Mouse (Mus musculus): ENCODE measurements around the gene Mrps18a. TPM values are rescaled to one million over a fixed set of nuclear protein-coding genes. Genes with fewer than 3 reads are reported as not detected.

Gene Mrps18a
- polyA plus RNA-seq, 1 experiment from 2014 or later: 128 TPM

- Histone ChIP-seq H3K27ac (replicated peaks in 1 of 2; ENCODE audit: control insufficient read depth in 1 of 2, insufficient read depth in 1 of 2, low read depth in 2 of 2, low read length in 2 of 2) (peak overlapping the region; percentile 40 to 86), H3K36me3 (ENCODE audit: control insufficient read depth, insufficient read depth, low read length) (peaks cover 32% of the 10 kb centered on the region), H3K4me1 (ENCODE audit: control insufficient read depth in 2 of 2, insufficient read depth in 2 of 2, low read length in 2 of 2) (peaks cover 13 to 28% of the 10 kb centered on the region in 2 experiments), H3K9ac (ENCODE audit: low read length) (peak overlapping the region; percentile 85), H3K9me3 (ENCODE audit: control insufficient read depth, low read length) (no peaks in the 10 kb centered on the region), H3K4me3 (ENCODE audit: control insufficient read depth in 1 of 2, insufficient read depth in 1 of 2, low read depth in 1 of 2, low read length in 2 of 2) (peak overlapping the region; percentile 70 to 85), H3K4me2 (ENCODE audit: low read length) (peak overlapping the region; percentile 76), H3K27me3 (ENCODE audit: control insufficient read depth, insufficient read depth, low read length) (no peaks in the 10 kb centered on the region)
- WGBS: under 1% methylated on average over 19 of the region's 19 CpGs
- no peak for ATAC-seq (ENCODE audit: insufficient number of reproducible peaks, insufficient read depth, low FRiP score, low read depth)
Observed at GRCm38 (mm10) chr17:46161179-46161578, 50.4 kb downstream of the Mrps18a start.

GRCm38 (mm10) chr17:46161710-46162109 lies 50.9 kb downstream of the Mrps18a start:
- no peaks in the 10 kb centered on the region for H3K27me3 ChIP-seq (ENCODE audit: control insufficient read depth, insufficient read depth, low read length)
- WGBS: 44% methylated on average over 9 of the region's 9 CpGs
- no peaks in the 10 kb centered on the region for H3K9me3 ChIP-seq (ENCODE audit: control insufficient read depth, low read length)
- H3K4me3 ChIP-seq (ENCODE audit: control insufficient read depth in 1 of 2, insufficient read depth in 1 of 2, low read depth in 1 of 2, low read length in 2 of 2): peak overlapping the region; percentile 70 to 85
- peaks cover 37% of the 10 kb centered on the region for H3K36me3 ChIP-seq (ENCODE audit: control insufficient read depth, insufficient read depth, low read length)
- peak overlapping the region; percentile 76 for H3K4me2 ChIP-seq (ENCODE audit: low read length)
- H3K4me1 ChIP-seq (ENCODE audit: control insufficient read depth in 2 of 2, insufficient read depth in 2 of 2, low read length in 2 of 2): peaks cover 13 to 31% of the 10 kb centered on the region in 2 experiments
- peak overlapping the region; percentile 85 for H3K9ac ChIP-seq (ENCODE audit: low read length)
- H3K27ac ChIP-seq (replicated peaks in 1 of 2; ENCODE audit: control insufficient read depth in 1 of 2, insufficient read depth in 1 of 2, low read depth in 2 of 2, low read length in 2 of 2): peak overlapping the region; percentile 40 to 86
- ATAC-seq (ENCODE audit: insufficient number of reproducible peaks, insufficient read depth, low FRiP score, low read depth): no peak

- 82% methylated on average over 7 of the region's 7 CpGs for WGBS
- Histone ChIP-seq H3K4me2 (ENCODE audit: low read length) (peak overlapping the region; percentile 76), H3K9me3 (ENCODE audit: control insufficient read depth, low read length) (no peaks in the 10 kb centered on the region), H3K27ac (replicated peaks in 1 of 2; ENCODE audit: control insufficient read depth in 1 of 2, insufficient read depth in 1 of 2, low read depth in 2 of 2, low read length in 2 of 2) (peak overlapping the region; percentile 11 to 14; a peak in 1 of 4 replicates), H3K9ac (ENCODE audit: low read length) (peak overlapping the region; percentile 11; the same call in 1 of the 2 replicates), H3K27me3 (ENCODE audit: control insufficient read depth, insufficient read depth, low read length) (no peaks in the 10 kb centered on the region), H3K4me3 (ENCODE audit: control insufficient read depth in 1 of 2, insufficient read depth in 1 of 2, low read depth in 1 of 2, low read length in 2 of 2) (peak overlapping the region in 1 of 2 experiments; percentile 70; a peak in 1 of 4 replicates), H3K4me1 (ENCODE audit: control insufficient read depth in 2 of 2, insufficient read depth in 2 of 2, low read length in 2 of 2) (peaks cover 13 to 34% of the 10 kb centered on the region in 2 experiments), H3K36me3 (ENCODE audit: control insufficient read depth, insufficient read depth, low read length) (peaks cover 46% of the 10 kb centered on the region)
- ATAC-seq (ENCODE audit: insufficient number of reproducible peaks, insufficient read depth, low FRiP score, low read depth): no peak
Observed at GRCm38 (mm10) chr17:46162551-46162950, 51.8 kb downstream of the Mrps18a start.

GRCm38 (mm10) chr17:46162951-46163421 lies 52.2 kb downstream of the Mrps18a start:
- peak overlapping the region; percentile 11; the same call in 1 of the 2 replicates for H3K9ac ChIP-seq (ENCODE audit: low read length)
- no peaks in the 10 kb centered on the region for H3K27me3 ChIP-seq (ENCODE audit: control insufficient read depth, insufficient read depth, low read length)
- H3K36me3 ChIP-seq (ENCODE audit: control insufficient read depth, insufficient read depth, low read length): peaks cover 50% of the 10 kb centered on the region
- ATAC-seq (ENCODE audit: insufficient number of reproducible peaks, insufficient read depth, low FRiP score, low read depth): no peak
- no peaks in the 10 kb centered on the region for H3K9me3 ChIP-seq (ENCODE audit: control insufficient read depth, low read length)
- no peak overlapping the region for H3K4me3 ChIP-seq (ENCODE audit: control insufficient read depth in 1 of 2, insufficient read depth in 1 of 2, low read depth in 1 of 2, low read length in 2 of 2)
- 64% methylated on average over 9 of the region's 9 CpGs for WGBS
- H3K4me2 ChIP-seq (ENCODE audit: low read length): peak overlapping the region; percentile 76
- H3K4me1 ChIP-seq (ENCODE audit: control insufficient read depth in 2 of 2, insufficient read depth in 2 of 2, low read length in 2 of 2): peaks cover 13 to 35% of the 10 kb centered on the region in 2 experiments
- H3K27ac ChIP-seq (replicated peaks in 1 of 2; ENCODE audit: control insufficient read depth in 1 of 2, insufficient read depth in 1 of 2, low read depth in 2 of 2, low read length in 2 of 2): peak overlapping the region; percentile 14 to 37; a peak in 2 of 4 replicates

GRCm38 (mm10) chr17:46164301-46164700 lies 53.5 kb downstream of the Mrps18a start:
- H3K27me3 ChIP-seq (ENCODE audit: control insufficient read depth, insufficient read depth, low read length): no peaks in the 10 kb centered on the region
- H3K36me3 ChIP-seq (ENCODE audit: control insufficient read depth, insufficient read depth, low read length): peaks cover 63% of the 10 kb centered on the region
- no peak overlapping the region for H3K4me2 ChIP-seq (ENCODE audit: low read length)
- H3K4me3 ChIP-seq (ENCODE audit: control insufficient read depth in 1 of 2, insufficient read depth in 1 of 2, low read depth in 1 of 2, low read length in 2 of 2): no peak overlapping the region
- no peaks in the 10 kb centered on the region for H3K9me3 ChIP-seq (ENCODE audit: control insufficient read depth, low read length)
- H3K27ac ChIP-seq (replicated peaks in 1 of 2; ENCODE audit: control insufficient read depth in 1 of 2, insufficient read depth in 1 of 2, low read depth in 2 of 2, low read length in 2 of 2): no peak overlapping the region
- H3K4me1 ChIP-seq (ENCODE audit: control insufficient read depth in 2 of 2, insufficient read depth in 2 of 2, low read length in 2 of 2): peaks cover 13 to 39% of the 10 kb centered on the region in 2 experiments
- WGBS: 91% methylated on average over 8 of the region's 8 CpGs
- no peak overlapping the region for H3K9ac ChIP-seq (ENCODE audit: low read length)
- ATAC-seq (ENCODE audit: insufficient number of reproducible peaks, insufficient read depth, low FRiP score, low read depth): no peak

GRCm38 (mm10) chr17:46164791-46165190 lies 54.0 kb downstream of the Mrps18a start:
- H3K27ac ChIP-seq (replicated peaks in 1 of 2; ENCODE audit: control insufficient read depth in 1 of 2, insufficient read depth in 1 of 2, low read depth in 2 of 2, low read length in 2 of 2): no peak overlapping the region
- H3K4me1 ChIP-seq (ENCODE audit: control insufficient read depth in 2 of 2, insufficient read depth in 2 of 2, low read length in 2 of 2): peaks cover 13 to 34% of the 10 kb centered on the region in 2 experiments
- peaks cover 68% of the 10 kb centered on the region for H3K36me3 ChIP-seq (ENCODE audit: control insufficient read depth, insufficient read depth, low read length)
- no peak overlapping the region for H3K4me3 ChIP-seq (ENCODE audit: control insufficient read depth in 1 of 2, insufficient read depth in 1 of 2, low read depth in 1 of 2, low read length in 2 of 2)
- no peaks in the 10 kb centered on the region for H3K9me3 ChIP-seq (ENCODE audit: control insufficient read depth, low read length)
- no peak for ATAC-seq (ENCODE audit: insufficient number of reproducible peaks, insufficient read depth, low FRiP score, low read depth)
- H3K9ac ChIP-seq (ENCODE audit: low read length): no peak overlapping the region
- H3K4me2 ChIP-seq (ENCODE audit: low read length): no peak overlapping the region
- WGBS: 93% methylated on average over 10 of the region's 10 CpGs
- no peaks in the 10 kb centered on the region for H3K27me3 ChIP-seq (ENCODE audit: control insufficient read depth, insufficient read depth, low read length)

GRCm38 (mm10) chr17:46165460-46165859 lies 54.7 kb downstream of the Mrps18a start:
- no peak overlapping the region for H3K27ac ChIP-seq (replicated peaks in 1 of 2; ENCODE audit: control insufficient read depth in 1 of 2, insufficient read depth in 1 of 2, low read depth in 2 of 2, low read length in 2 of 2)
- H3K9ac ChIP-seq (ENCODE audit: low read length): no peak overlapping the region
- H3K36me3 ChIP-seq (ENCODE audit: control insufficient read depth, insufficient read depth, low read length): peaks cover 75% of the 10 kb centered on the region
- H3K9me3 ChIP-seq (ENCODE audit: control insufficient read depth, low read length): no peaks in the 10 kb centered on the region
- no peak for ATAC-seq (ENCODE audit: insufficient number of reproducible peaks, insufficient read depth, low FRiP score, low read depth)
- no peak overlapping the region for H3K4me3 ChIP-seq (ENCODE audit: control insufficient read depth in 1 of 2, insufficient read depth in 1 of 2, low read depth in 1 of 2, low read length in 2 of 2)
- H3K4me1 ChIP-seq (ENCODE audit: control insufficient read depth in 2 of 2, insufficient read depth in 2 of 2, low read length in 2 of 2): peaks cover 13 to 34% of the 10 kb centered on the region in 2 experiments
- WGBS: 85% methylated on average over 12 of the region's 12 CpGs
- H3K4me2 ChIP-seq (ENCODE audit: low read length): no peak overlapping the region
- H3K27me3 ChIP-seq (ENCODE audit: control insufficient read depth, insufficient read depth, low read length): no peaks in the 10 kb centered on the region

- no peak overlapping the region for H3K4me3 ChIP-seq (ENCODE audit: control insufficient read depth in 1 of 2, insufficient read depth in 1 of 2, low read depth in 1 of 2, low read length in 2 of 2)
- H3K4me2 ChIP-seq (ENCODE audit: low read length): no peak overlapping the region
- peak overlapping the region in 1 of 2 experiments; percentile 33; a peak in 2 of 4 replicates for H3K27ac ChIP-seq (replicated peaks in 1 of 2; ENCODE audit: control insufficient read depth in 1 of 2, insufficient read depth in 1 of 2, low read depth in 2 of 2, low read length in 2 of 2)
- H3K27me3 ChIP-seq (ENCODE audit: control insufficient read depth, insufficient read depth, low read length): no peaks in the 10 kb centered on the region
- WGBS: 74% methylated on average over 5 of the region's 5 CpGs
- H3K36me3 ChIP-seq (ENCODE audit: control insufficient read depth, insufficient read depth, low read length): peaks cover 83% of the 10 kb centered on the region
- ATAC-seq (ENCODE audit: insufficient number of reproducible peaks, insufficient read depth, low FRiP score, low read depth): no peak
- no peaks in the 10 kb centered on the region for H3K9me3 ChIP-seq (ENCODE audit: control insufficient read depth, low read length)
- H3K4me1 ChIP-seq (ENCODE audit: control insufficient read depth in 2 of 2, insufficient read depth in 2 of 2, low read length in 2 of 2): peaks cover 13 to 34% of the 10 kb centered on the region in 2 experiments
- H3K9ac ChIP-seq (ENCODE audit: low read length): peak overlapping the region; percentile 44; the same call in 1 of the 2 replicates
Observed at GRCm38 (mm10) chr17:46166270-46166669, 55.5 kb downstream of the Mrps18a start.
